Mouse (Mus musculus) MEL (cell line): ENCODE results near the gene Gfi1. TPM values are rescaled to one million over a fixed set of nuclear protein-coding genes. Genes with fewer than 3 reads are reported as not detected.

Experiments
- DNase-seq: peaks from one replicate; pipeline ENCODE4 v3.0.0; 2011; ENCODE audit warnings: low read depth, low spot score
- H3K27ac ChIP-seq: 2 replicates; pipeline ENCODE4 v1.5.1; 2012; ENCODE audit warnings: low read depth, mild to moderate bottlenecking, control low read depth, low read length, moderate library complexity; ENCODE audit not compliant: control insufficient read depth
- H3K27me3 ChIP-seq, 2 experiments: fragments of 150-350 bp in 1 of 2; sonication (generic) in 1 of 2; 2 replicates each; pipeline ENCODE4 v1.6.1; 2012; ENCODE audit warnings: low read length in 2 of 2, mild to moderate bottlenecking in 2 of 2, improper control_type of control experiment in 1 of 2, moderate library complexity in 1 of 2; ENCODE audit not compliant: insufficient read depth in 2 of 2, control insufficient read depth in 1 of 2
- H3K36me3 ChIP-seq, 2 experiments: 2 replicates each; pipeline ENCODE4 v1.6.1; 2012 to 2014; ENCODE audit warnings: low read length in 2 of 2, improper control_type of control experiment in 1 of 2, inconsistent platforms in 1 of 2, mild to moderate bottlenecking in 1 of 2; ENCODE audit not compliant: insufficient read depth in 2 of 2, control insufficient read depth in 1 of 2
- H3K4me1 ChIP-seq, 2 experiments: fragments of 150-350 bp in 1 of 2; sonication (generic) in 1 of 2; 2 replicates each; pipeline ENCODE4 v1.6.1; 2012; ENCODE audit warnings: low read length in 2 of 2, improper control_type of control experiment in 1 of 2, mild to moderate bottlenecking in 1 of 2; ENCODE audit not compliant: insufficient read depth in 2 of 2, control insufficient read depth in 1 of 2
- H3K4me3 ChIP-seq, 2 experiments: fragments of 150-350 bp in 1 of 2; sonication (generic) in 1 of 2; 2 replicates each; pipeline ENCODE4 v1.5.1; 2012; ENCODE audit warnings: low read depth in 2 of 2, low read length in 2 of 2, mild to moderate bottlenecking in 2 of 2, moderate library complexity in 2 of 2, control low read depth in 1 of 2, improper control_type of control experiment in 1 of 2; ENCODE audit not compliant: control insufficient read depth in 1 of 2, insufficient read depth in 1 of 2
- H3K79me2 ChIP-seq: 2 replicates; pipeline ENCODE4 v1.6.1; 2012; ENCODE audit warnings: mild to moderate bottlenecking, low read length, moderate library complexity; ENCODE audit not compliant: control insufficient read depth, poor library complexity, insufficient read depth
- H3K9ac ChIP-seq: 2 replicates; pipeline ENCODE4 v1.6.1; 2012; ENCODE audit warnings: low read depth, mild to moderate bottlenecking, control low read depth, low read length, moderate library complexity; ENCODE audit not compliant: control insufficient read depth, poor library complexity, severe bottlenecking
- H3K9me3 ChIP-seq: fragments of 150-350 bp; sonication (generic); replicated peaks from 2 replicates; pipeline ENCODE4 v1.6.1; 2012; ENCODE audit warnings: mild to moderate bottlenecking, low read length, improper control_type of control experiment, moderate library complexity; ENCODE audit not compliant: insufficient read depth
- CHD1 ChIP-seq: IDR thresholded peaks from 2 replicates; pipeline ENCODE4 v1.6.1; 2012; ENCODE audit warnings: low read depth, mild to moderate bottlenecking, inconsistent platforms, low read length, improper control_type of control experiment
- CTCF ChIP-seq, 3 experiments: IDR thresholded peaks in 2 of 3; conservative IDR thresholded peaks in 1 of 3; 2 replicates each; pipeline ENCODE4 v1.5.1; 2011 to 2012; ENCODE audit warnings: low read length in 3 of 3, low read depth in 2 of 3, mild to moderate bottlenecking in 2 of 3, improper control_type of control experiment in 1 of 3, inconsistent platforms in 1 of 3, mixed read lengths in 1 of 3, moderate library complexity in 1 of 3; ENCODE audit not compliant: control insufficient read depth in 1 of 3, insufficient read depth in 1 of 3, poor library complexity in 1 of 3, severe bottlenecking in 1 of 3
- E2F4 ChIP-seq: IDR thresholded peaks from 2 replicates; pipeline ENCODE4 v1.6.1; 2011; ENCODE audit warnings: low read depth, low read length, improper control_type of control experiment, borderline replicate concordance
- ELF1 ChIP-seq: IDR thresholded peaks from 2 replicates; pipeline ENCODE4 v1.6.1; 2014; ENCODE audit warnings: low read depth, mild to moderate bottlenecking, inconsistent platforms, low read length, improper control_type of control experiment, moderate library complexity
- EP300 ChIP-seq, 2 experiments: IDR thresholded peaks; 2 replicates each; pipeline ENCODE4 v1.6.1; 2011; ENCODE audit warnings: improper control_type of control experiment in 2 of 2, low read length in 2 of 2, low read depth in 1 of 2, mild to moderate bottlenecking in 1 of 2
- ETS1 ChIP-seq: IDR thresholded peaks from 2 replicates; pipeline ENCODE4 v1.6.1; 2012; ENCODE audit warnings: low read depth, mild to moderate bottlenecking, inconsistent platforms, low read length, improper control_type of control experiment, moderate library complexity
- GABPA ChIP-seq: IDR thresholded peaks from 2 replicates; pipeline ENCODE4 v1.6.1; 2012; ENCODE audit warnings: low read depth, mild to moderate bottlenecking, inconsistent platforms, low read length, improper control_type of control experiment, moderate library complexity
- GATA1 ChIP-seq: IDR thresholded peaks from 2 replicates; pipeline ENCODE4 v1.6.1; 2011; ENCODE audit warnings: low read depth, low read length, improper control_type of control experiment
- HCFC1 ChIP-seq: IDR thresholded peaks from 2 replicates; pipeline ENCODE4 v1.6.1; 2012; ENCODE audit warnings: low read depth, mild to moderate bottlenecking, inconsistent platforms, low read length, improper control_type of control experiment, moderate library complexity
- JUND ChIP-seq: IDR thresholded peaks from 2 replicates; pipeline ENCODE4 v1.6.1; 2011; ENCODE audit warnings: low read depth, mild to moderate bottlenecking, improper control_type of control experiment, low read length
- KAT2A ChIP-seq: conservative IDR thresholded peaks from 2 replicates; pipeline ENCODE4 v1.6.1; 2012; ENCODE audit warnings: low read depth, low read length, improper control_type of control experiment, inconsistent platforms
- MAFK ChIP-seq: IDR thresholded peaks from 2 replicates; pipeline ENCODE4 v1.6.1; 2011; ENCODE audit warnings: low read depth, mild to moderate bottlenecking, low read length, improper control_type of control experiment, borderline replicate concordance
- MAX ChIP-seq: IDR thresholded peaks from 2 replicates; pipeline ENCODE4 v1.6.1; 2011; ENCODE audit warnings: low read length, improper control_type of control experiment
- MAZ ChIP-seq: IDR thresholded peaks from 2 replicates; pipeline ENCODE4 v1.6.1; 2012; ENCODE audit warnings: low read depth, mild to moderate bottlenecking, inconsistent platforms, low read length, improper control_type of control experiment
- MEF2A ChIP-seq: IDR thresholded peaks from 2 replicates; pipeline ENCODE4 v1.6.1; 2014; ENCODE audit warnings: low read depth, mild to moderate bottlenecking, inconsistent platforms, low read length, improper control_type of control experiment; ENCODE audit not compliant: poor library complexity, insufficient replicate concordance, severe bottlenecking; ENCODE audit errors: extremely low read depth
- MXI1 ChIP-seq: IDR thresholded peaks from 2 replicates; pipeline ENCODE4 v1.6.1; 2011; ENCODE audit warnings: mild to moderate bottlenecking, low read depth, low read length, improper control_type of control experiment
- MYB ChIP-seq: IDR thresholded peaks from 2 replicates; pipeline ENCODE4 v1.6.1; 2011; ENCODE audit warnings: mild to moderate bottlenecking, low read depth, low read length, improper control_type of control experiment
- MYC ChIP-seq: IDR thresholded peaks from 2 replicates; pipeline ENCODE4 v1.6.1; 2011; ENCODE audit warnings: low read depth, mild to moderate bottlenecking, low read length, improper control_type of control experiment, moderate library complexity
- NELFE ChIP-seq: IDR thresholded peaks from 2 replicates; pipeline ENCODE4 v1.6.1; 2011; ENCODE audit warnings: low read depth, low read length, improper control_type of control experiment
- NRF1 ChIP-seq: IDR thresholded peaks from 2 replicates; pipeline ENCODE4 v1.6.1; 2014; ENCODE audit warnings: low read depth, mild to moderate bottlenecking, inconsistent platforms, low read length, improper control_type of control experiment, moderate library complexity; ENCODE audit not compliant: poor library complexity, insufficient read depth, severe bottlenecking
- POLR2A ChIP-seq, 2 experiments: IDR thresholded peaks; 2 replicates each; pipeline ENCODE4 v1.6.1; 2011 to 2012; ENCODE audit warnings: low read length in 2 of 2, mild to moderate bottlenecking in 2 of 2, control low read depth in 1 of 2, improper control_type of control experiment in 1 of 2, low read depth in 1 of 2, moderate library complexity in 1 of 2; ENCODE audit not compliant: control insufficient read depth in 1 of 2, insufficient read depth in 1 of 2, poor library complexity in 1 of 2
- POLR2AphosphoS2 ChIP-seq: IDR thresholded peaks from 2 replicates; pipeline ENCODE4 v1.6.1; 2011; ENCODE audit warnings: low read length, improper control_type of control experiment
- RAD21 ChIP-seq: IDR thresholded peaks from 2 replicates; pipeline ENCODE4 v1.6.1; 2011; ENCODE audit warnings: mild to moderate bottlenecking, low read depth, low read length, improper control_type of control experiment
- RCOR1 ChIP-seq: IDR thresholded peaks from 2 replicates; pipeline ENCODE4 v1.6.1; 2012; ENCODE audit warnings: low read depth, mild to moderate bottlenecking, inconsistent platforms, low read length, improper control_type of control experiment
- SIN3A ChIP-seq: IDR thresholded peaks from 2 replicates; pipeline ENCODE4 v1.6.1; 2012; ENCODE audit warnings: low read length, improper control_type of control experiment, inconsistent platforms
- TAL1 ChIP-seq: IDR thresholded peaks from 2 replicates; pipeline ENCODE4 v1.6.1; 2012; ENCODE audit warnings: mild to moderate bottlenecking, inconsistent platforms, low read length, moderate library complexity, mixed read lengths
- TCF12 ChIP-seq: IDR thresholded peaks from 2 replicates; pipeline ENCODE4 v1.6.1; 2014; ENCODE audit warnings: low read depth, mild to moderate bottlenecking, inconsistent platforms, low read length, improper control_type of control experiment, moderate library complexity
- USF1 ChIP-seq: IDR thresholded peaks from 2 replicates; pipeline ENCODE4 v1.6.1; 2014; ENCODE audit warnings: low read depth, mild to moderate bottlenecking, inconsistent platforms, low read length, improper control_type of control experiment, moderate library complexity
- ZC3H11A ChIP-seq: IDR thresholded peaks from 2 replicates; pipeline ENCODE4 v1.6.1; 2012; ENCODE audit warnings: low read depth, mild to moderate bottlenecking, inconsistent platforms, low read length, improper control_type of control experiment
- ZKSCAN1 ChIP-seq: IDR thresholded peaks from 2 replicates; pipeline ENCODE4 v1.6.1; 2012; ENCODE audit warnings: low read depth, mild to moderate bottlenecking, inconsistent platforms, low read length, improper control_type of control experiment, moderate library complexity
- polyA plus RNA-seq, 2 experiments: library from polyadenylated mRNA; stranded (reverse) in 1 of 2; unstranded in 1 of 2; fragments of >175 nt in 1 of 2; fragments of >200 nt in 1 of 2; gene quantifications; 2 replicates each; pipeline versions ENCODE4 v1.2.1 to v1.2.4; 2012; ENCODE audit warnings: low replicate concordance in 2 of 2, low read depth in 1 of 2; ENCODE audit not compliant: insufficient read length in 2 of 2, insufficient read depth in 1 of 2, missing spikeins in 1 of 2
- total RNA-seq: library from RNA; depleted of rRNA; stranded (reverse); fragments of 300-350 nt; gene quantifications from 2 replicates; pipeline ENCODE4 v1.2.3, GENCODE M21; 2012

Gfi1 gene
- total and polyA plus RNA-seq, 3 experiments = 0.04 TPM; not detected in 2

DNA sequence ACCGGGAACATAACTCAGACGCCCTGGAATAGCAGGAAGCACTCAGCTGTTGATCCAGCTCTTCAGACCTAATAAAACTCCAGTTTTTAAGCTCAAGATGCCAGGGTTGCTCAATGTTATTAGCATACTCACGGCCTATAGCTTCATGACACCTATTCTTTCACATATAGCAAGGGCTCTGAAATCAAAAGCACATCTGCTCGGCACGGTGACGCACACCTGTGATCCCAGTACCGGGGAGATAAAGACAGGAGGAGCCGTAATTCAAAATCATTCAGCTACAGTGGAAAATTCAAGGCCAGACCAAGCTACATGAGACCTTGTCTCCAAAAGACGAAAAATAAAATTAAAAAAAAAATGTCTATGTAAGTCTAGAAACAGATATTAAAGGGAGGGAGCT lies 24.2 kb downstream of the Gfi1 start:
- Histone ChIP-seq H3K27ac (no peak overlapping the region), H3K4me3 (no peak overlapping the region), H3K79me2 (no peaks in the 10 kb centered on the region)
- TF ChIP-seq MAFK = no peak
- TF ChIP-seq ETS1 = no peak
- no peak for TF ChIP-seq MXI1
- no peak for TF ChIP-seq HCFC1
- no peak for TF ChIP-seq E2F4
- no peak for TF ChIP-seq POLR2AphosphoS2
- TF ChIP-seq JUND = no peak
- no peak for TF ChIP-seq RAD21
- no peak for TF ChIP-seq ZKSCAN1
- no peak for TF ChIP-seq POLR2A (IDR thresholded peaks at IDR 0.05; ENCODE audit: control insufficient read depth in 1 of 2, insufficient read depth in 1 of 2, low read depth in 1 of 2, low read length in 2 of 2, poor library complexity in 1 of 2)
- no peak for TF ChIP-seq KAT2A
- TF ChIP-seq TCF12 = no peak
- TF ChIP-seq ELF1 = no peak
- TF ChIP-seq CHD1 = no peak
- TF ChIP-seq USF1 = no peak
- TF ChIP-seq NELFE = no peak
- no peak for TF ChIP-seq GABPA
- no peak for TF ChIP-seq NRF1
- TF ChIP-seq, all 39 proteins: peak for 0
- Histone ChIP-seq H3K9me3 (no peaks in the 10 kb centered on the region), H3K36me3 (no peaks in the 10 kb centered on the region; a peak in 1 of 4 replicates), H3K4me1 (peaks cover 3 to 14% of the 10 kb centered on the region in 2 experiments), H3K9ac (no peak overlapping the region), H3K27me3 (peaks cover 0 to 3% of the 10 kb centered on the region in 2 experiments; a peak in 1 of 4 replicates)
- no peak for DNase-seq

DNA sequence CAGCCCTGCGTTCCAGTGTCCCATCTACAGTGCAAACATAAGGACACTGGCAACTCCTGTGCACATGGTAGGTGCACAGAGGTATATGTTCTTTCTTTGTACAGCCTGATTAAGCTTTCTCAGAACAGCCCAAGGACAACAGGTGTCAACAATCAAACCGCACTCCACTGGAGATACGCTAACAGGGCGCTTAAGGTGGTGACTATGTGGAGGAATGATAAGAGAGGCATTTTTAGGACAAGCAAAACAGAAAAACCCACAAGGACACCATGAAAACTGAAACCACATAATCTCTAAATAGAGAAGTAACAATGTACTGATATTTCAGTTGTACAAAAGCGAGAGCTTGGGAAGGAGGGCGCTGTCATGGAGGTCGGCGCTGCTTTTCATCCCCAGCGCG lies 25.0 kb downstream of the Gfi1 start:
- H3K9me3 ChIP-seq = no peaks in the 10 kb centered on the region
- no peak overlapping the region for H3K27ac ChIP-seq
- DNase-seq = peak; percentile 77
- no peaks in the 10 kb centered on the region for H3K79me2 ChIP-seq
- peaks cover 0 to 3% of the 10 kb centered on the region in 2 experiments; a peak in 1 of 4 replicates for H3K27me3 ChIP-seq
- H3K4me1 ChIP-seq = peaks cover 3 to 14% of the 10 kb centered on the region in 2 experiments
- H3K4me3 ChIP-seq = peak overlapping the region in 1 of 2 experiments; percentile 38; a peak in 2 of 4 replicates
- H3K9ac ChIP-seq = no peak overlapping the region
- H3K36me3 ChIP-seq = no peaks in the 10 kb centered on the region; a peak in 1 of 4 replicates
- TF ChIP-seq MAX (no peak), RCOR1 (peak; percentile 93), MYC (no peak), GATA1 (peak; percentile 88), ZC3H11A (no peak), MXI1 (0 out of 2 replicates have a peak, but pooled peaks have one; percentile 39), SIN3A (peak; percentile 62), ZKSCAN1 (no peak), CTCF (IDR thresholded peaks at IDR 0.05 in 2 of 3, conservative IDR thresholded peaks at IDR 0.05 in 1 of 3; ENCODE audit: control insufficient read depth in 1 of 3, insufficient read depth in 1 of 3, low read depth in 2 of 3, low read length in 3 of 3, poor library complexity in 1 of 3, severe bottlenecking in 1 of 3) (0 out of 6 replicates have a peak, but pooled peaks of 1 of the 3 experiments have one; percentile 6), NELFE (no peak), EP300 (IDR thresholded peaks at IDR 0.05; ENCODE audit: low read depth in 1 of 2, low read length in 2 of 2) (peak; percentile 86 to 92), GABPA (no peak), POLR2A (IDR thresholded peaks at IDR 0.05; ENCODE audit: control insufficient read depth in 1 of 2, insufficient read depth in 1 of 2, low read depth in 1 of 2, low read length in 2 of 2, poor library complexity in 1 of 2) (no peak), E2F4 (no peak), NRF1 (no peak), ELF1 (no peak), TCF12 (peak; percentile 92), JUND (no peak), TAL1 (peak; percentile 88), ETS1 (peak; percentile 86), MYB (peak; percentile 51; the same call in 1 of the 2 replicates), MEF2A (peak; percentile 57; the same call in 1 of the 2 replicates), MAZ (0 out of 2 replicates have a peak, but pooled peaks have one; percentile 20)
